In genomic region chr4:119932549-119933257, GRCm38 (mm10) we compare ENCODE assay signal across 7 mouse cellular contexts.
DNase-seq lines count a peak whose midpoint lies in the region; ATAC-seq lines count a peak whose summit lies in the region.

No protein-coding gene starts in this region.

- DNase-seq in midbrain, embryonic 10.5 days (ENCODE audit: low spot score), result peak; percentile 17
- DNase-seq in midbrain, embryonic 11.5 days (ENCODE audit: low spot score, missing footprints), result no peak
- peak; percentile 30 for DNase-seq in embryo, embryonic 9.5 days (ENCODE audit: extremely low spot score)
- peak; percentile 68 to 79 for DNase-seq in left cerebral cortex, adult 9 months (ENCODE audit: low spot score in 2 of 2)
- DNase-seq in skeletal muscle tissue, adult 2 months (ENCODE audit: low read depth, low spot score), result peak; percentile 61
- DNase-seq in lung, postnatal 25 days (ENCODE audit: low spot score), result no peak
- no peak for DNase-seq in heart, postnatal 25 days (ENCODE audit: low spot score)

- no peak overlapping the region for H3K4me2 ChIP-seq in midbrain, embryonic 11.5 days

- no peaks in the 10 kb centered on the region for H3K36me3 ChIP-seq in midbrain, embryonic 10.5 days
- H3K36me3 ChIP-seq in midbrain, embryonic 11.5 days (ENCODE audit: control insufficient read depth, insufficient read depth, low read length), result no peaks in the 10 kb centered on the region

- H3K4me3 ChIP-seq in midbrain, embryonic 10.5 days, result no peak overlapping the region
- no peak overlapping the region for H3K4me3 ChIP-seq in midbrain, embryonic 11.5 days (ENCODE audit: low read depth, low read length)

- no peaks in the 10 kb centered on the region for H3K9me3 ChIP-seq in midbrain, embryonic 10.5 days (replicated peaks)
- H3K9me3 ChIP-seq in midbrain, embryonic 11.5 days (ENCODE audit: control insufficient read depth, low read length), result no peaks in the 10 kb centered on the region

- WGBS in midbrain, embryonic 10.5 days, result 70% methylated on average over 13 of the region's 13 CpGs
- 58% methylated on average over 13 of the region's 13 CpGs for WGBS in midbrain, embryonic 11.5 days

- no peaks in the 10 kb centered on the region for H3K27me3 ChIP-seq in midbrain, embryonic 10.5 days (ENCODE audit: low read depth, poor library complexity, severe bottlenecking)
- H3K27me3 ChIP-seq in midbrain, embryonic 11.5 days (ENCODE audit: control insufficient read depth, insufficient read depth, low read length), result no peaks in the 10 kb centered on the region

- no peak for ATAC-seq in midbrain, embryonic 11.5 days (ENCODE audit: low FRiP score)

- intact Hi-C loops in heart, postnatal 25 days (cut with DNase I), result no loop called here

- peaks cover 25% of the 10 kb centered on the region for H3K4me1 ChIP-seq in midbrain, embryonic 10.5 days
- peaks cover 16% of the 10 kb centered on the region for H3K4me1 ChIP-seq in midbrain, embryonic 11.5 days (ENCODE audit: control insufficient read depth, insufficient read depth, low read length)

- H3K27ac ChIP-seq in midbrain, embryonic 10.5 days (replicated peaks), result peak overlapping the region; percentile 74
- no peak overlapping the region; the same call in 1 of the 2 replicates for H3K27ac ChIP-seq in midbrain, embryonic 11.5 days (ENCODE audit: low read depth, low read length)

- H3K9ac ChIP-seq in midbrain, embryonic 11.5 days (ENCODE audit: low read length), result no peak overlapping the region

Comparison
In these comparisons a context has a peak if more than half of its experiments do, and no peak if none do; other contexts are left out.
1. DNase-seq: peak in midbrain, embryonic 10.5 days (single experiment), embryo, embryonic 9.5 days (single experiment), left cerebral cortex, adult 9 months (2 of 2) and skeletal muscle tissue, adult 2 months (single experiment); none in midbrain, embryonic 11.5 days (single experiment), lung, postnatal 25 days (single experiment) and heart, postnatal 25 days (single experiment).